Mouse (Mus musculus): ENCODE measurements around the gene Wdfy3.

Gene Wdfy3

DNA sequence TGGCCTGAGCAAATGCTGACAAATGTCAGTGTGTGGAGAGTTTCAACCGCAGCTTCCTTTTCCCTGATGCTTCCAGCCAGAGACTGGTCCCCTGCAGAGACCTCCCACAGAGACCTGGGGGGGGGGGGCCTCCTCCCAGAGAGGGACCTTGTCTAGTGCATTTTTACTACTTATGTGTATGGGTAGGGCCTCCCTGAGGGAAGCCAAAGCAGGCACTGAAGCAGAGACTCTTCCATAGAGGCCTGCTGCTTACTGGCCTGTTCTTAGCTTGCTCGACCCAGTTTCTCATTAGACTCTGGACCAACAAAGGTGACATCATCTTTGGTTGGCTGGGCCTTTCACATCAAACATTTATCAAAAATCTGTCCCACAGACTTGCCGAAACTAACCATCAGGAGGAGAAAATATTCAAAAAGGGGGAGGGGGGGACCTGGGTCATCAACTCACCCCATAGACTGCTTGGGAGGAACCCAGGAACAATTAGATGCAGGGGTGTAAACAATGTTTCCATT is 14.5 kb downstream of the Wdfy3 start:
- peak; percentile 55 for DNase-seq (ENCODE audit: low spot score)

DNA sequence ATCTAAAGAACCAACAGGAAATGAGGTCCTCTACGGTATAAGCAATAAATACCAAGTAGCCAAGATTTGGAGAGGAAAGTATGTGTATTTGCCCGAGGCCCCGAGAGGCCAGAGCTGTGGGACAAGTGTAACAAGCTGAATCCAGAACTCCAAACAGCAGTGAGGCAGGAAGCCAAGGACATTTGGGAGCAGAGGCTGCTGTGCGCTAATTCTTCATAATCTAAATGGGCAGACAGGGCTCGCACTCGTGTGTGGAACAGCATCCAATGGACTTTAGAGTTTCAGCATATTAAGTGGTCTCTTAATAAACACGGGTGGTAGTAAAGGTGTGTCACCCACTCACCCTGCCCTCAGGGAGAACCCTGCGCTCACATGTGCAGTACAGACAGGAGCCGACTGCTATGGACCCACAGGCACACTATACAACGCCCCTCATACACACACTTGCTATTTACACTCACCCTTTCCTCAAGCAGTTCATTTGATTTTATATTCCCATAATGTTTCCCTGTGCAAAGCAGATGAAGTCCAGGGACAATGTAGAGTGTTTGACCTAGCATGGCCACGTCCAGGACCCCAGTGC is 15.1 kb downstream of the Wdfy3 start:
- DNase-seq (ENCODE audit: low spot score): peak; percentile 91

DNA sequence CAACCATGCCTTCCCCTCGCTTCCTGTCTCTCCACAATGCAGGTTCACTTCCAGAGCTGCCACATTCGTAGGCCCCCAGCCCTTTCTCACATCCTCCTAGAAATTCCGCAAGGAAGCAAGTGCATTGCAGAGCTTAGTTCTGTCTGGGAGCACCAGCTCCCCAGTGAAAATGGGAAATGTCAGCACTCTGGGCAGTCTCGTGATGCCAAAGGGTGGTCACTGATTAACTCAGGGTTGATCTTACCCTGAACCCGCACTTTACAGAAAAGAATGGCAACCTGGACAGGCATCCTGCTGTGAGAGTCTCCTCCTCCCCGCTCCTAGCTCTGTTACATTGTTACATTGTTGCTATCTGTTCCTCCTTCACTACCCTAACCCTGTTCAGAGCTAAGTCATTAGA is 16.8 kb downstream of the Wdfy3 start:
- no peak for DNase-seq (ENCODE audit: low spot score)

DNA sequence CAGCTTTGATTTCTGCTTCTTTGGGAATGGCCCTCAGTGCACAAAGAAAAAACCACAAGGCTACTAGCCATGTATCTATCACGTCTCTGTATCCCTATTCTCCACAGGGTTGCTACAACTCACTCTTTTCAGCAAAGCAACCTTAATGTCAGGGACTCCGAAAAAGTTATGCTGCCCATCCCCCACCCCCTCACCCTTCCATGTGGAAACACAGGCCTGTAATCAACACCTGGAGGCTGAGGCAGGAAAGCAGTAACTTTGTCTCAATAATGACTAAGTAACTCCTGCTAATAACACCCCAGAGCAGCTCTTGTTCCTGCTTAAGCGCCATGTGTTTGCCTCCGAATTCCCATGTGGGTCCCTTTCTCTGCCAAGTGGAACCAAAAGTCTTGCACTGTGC is 17.3 kb downstream of the Wdfy3 start:
- DNase-seq (ENCODE audit: low spot score): peak; percentile 31

DNA sequence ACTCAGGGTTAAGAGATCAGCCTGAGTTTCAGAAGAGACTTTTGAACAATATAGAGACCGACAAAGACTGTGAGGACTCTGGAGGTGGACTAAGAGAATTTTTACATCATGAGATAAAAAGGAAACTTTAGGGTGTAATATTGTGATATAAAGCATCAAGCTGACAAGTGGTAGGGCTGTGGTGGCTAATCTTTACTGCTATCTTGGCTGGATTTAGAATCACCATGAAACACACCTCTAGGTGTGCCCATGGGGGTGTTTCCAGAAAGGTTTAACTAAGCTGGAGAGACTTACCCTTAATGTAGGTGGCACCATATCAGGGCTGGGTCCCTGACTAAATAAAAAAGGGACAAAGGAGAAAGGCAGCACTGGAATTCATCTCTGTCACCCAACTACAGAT is 19.0 kb downstream of the Wdfy3 start:
- no peak for DNase-seq (ENCODE audit: low spot score)

DNA sequence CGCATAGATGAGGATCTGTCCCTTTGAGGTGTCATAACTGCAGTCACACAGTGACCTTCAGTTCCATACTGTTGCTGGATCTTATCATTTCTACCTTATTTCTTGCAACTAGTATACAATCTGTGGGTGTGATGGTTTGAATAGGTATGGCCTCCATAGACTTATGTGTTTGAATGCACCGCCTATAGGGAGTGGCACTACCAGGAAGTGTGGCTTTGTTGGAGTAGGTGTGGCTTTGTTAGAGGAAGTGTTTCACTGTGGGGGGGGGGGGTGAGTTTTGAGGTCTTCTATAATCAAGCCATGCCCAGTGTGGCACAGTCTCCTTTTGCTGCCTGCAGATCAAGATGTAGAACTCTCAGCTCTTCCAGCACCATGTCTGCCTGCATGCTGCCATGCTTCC is 21.3 kb downstream of the Wdfy3 start:
- no peak for DNase-seq (ENCODE audit: low spot score)

DNA sequence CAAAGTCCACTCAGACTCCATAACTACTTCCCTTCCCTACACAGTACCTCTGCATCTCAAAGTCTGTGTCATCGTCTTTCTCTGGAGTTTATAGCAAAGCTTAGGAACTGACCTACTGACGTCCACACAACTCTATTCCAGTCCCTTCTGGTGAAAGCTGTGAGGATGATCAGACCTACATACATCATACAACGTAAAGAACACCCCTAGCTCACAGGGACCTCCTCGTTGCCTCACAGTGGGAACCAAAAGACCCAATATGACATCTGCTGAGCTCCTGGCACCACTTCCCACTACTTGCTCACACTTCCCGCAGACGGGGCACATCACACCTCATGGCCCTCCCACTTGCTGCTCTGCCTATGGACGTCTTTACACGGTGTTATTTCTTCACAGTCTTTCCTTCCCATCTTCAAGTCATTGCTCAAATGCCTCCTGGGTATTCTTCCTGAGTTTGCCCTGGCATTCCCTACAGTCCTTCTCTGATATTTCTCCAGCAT is 23.1 kb downstream of the Wdfy3 start:
- DNase-seq (ENCODE audit: low spot score): no peak

DNA sequence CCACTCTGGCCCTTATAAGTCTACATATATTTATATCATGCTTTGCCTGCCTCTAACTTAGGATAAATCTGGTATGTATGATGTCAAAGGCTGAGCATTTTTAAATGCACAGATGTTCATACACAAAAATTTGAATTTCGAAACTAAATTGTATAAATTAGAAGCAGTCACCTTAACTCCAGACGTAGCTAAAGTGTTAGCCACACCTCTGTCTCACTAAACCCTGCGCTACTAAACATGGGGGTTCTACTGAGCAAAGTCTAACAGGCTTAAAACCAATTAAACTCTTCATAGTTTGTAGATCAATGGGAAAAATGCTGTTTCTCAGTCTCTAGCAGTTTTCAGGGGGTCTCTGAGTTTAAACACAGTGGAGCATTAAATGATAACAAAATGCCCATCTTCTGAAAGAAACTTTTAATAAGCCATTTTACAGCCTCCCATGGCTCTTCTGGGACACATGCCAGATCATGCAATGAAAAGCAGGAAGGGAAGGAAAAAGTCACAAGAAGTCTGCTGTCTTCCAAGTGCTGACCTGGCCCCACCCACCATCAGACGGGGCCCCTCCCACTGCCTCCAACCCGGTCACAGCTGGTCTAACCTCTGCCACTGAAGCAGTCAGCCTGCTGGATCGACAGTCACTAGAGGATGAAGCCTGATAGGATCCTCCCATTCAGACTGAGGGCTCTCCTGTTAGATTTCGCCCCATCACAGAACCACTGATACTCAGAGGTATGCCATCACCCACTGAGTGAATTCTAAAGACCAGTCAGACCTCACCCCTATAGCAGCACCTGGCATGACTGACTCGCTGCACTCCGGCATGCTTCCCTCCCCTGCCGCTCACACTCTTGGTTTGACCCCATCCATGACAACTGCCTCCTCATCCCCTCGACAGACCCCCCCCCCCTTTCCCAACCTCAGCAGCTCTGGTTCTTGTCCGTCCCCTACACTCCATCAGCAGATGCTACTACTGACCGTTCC is 23.8 kb downstream of the Wdfy3 start:
- peak; percentile 71 for DNase-seq (ENCODE audit: low spot score)

DNA sequence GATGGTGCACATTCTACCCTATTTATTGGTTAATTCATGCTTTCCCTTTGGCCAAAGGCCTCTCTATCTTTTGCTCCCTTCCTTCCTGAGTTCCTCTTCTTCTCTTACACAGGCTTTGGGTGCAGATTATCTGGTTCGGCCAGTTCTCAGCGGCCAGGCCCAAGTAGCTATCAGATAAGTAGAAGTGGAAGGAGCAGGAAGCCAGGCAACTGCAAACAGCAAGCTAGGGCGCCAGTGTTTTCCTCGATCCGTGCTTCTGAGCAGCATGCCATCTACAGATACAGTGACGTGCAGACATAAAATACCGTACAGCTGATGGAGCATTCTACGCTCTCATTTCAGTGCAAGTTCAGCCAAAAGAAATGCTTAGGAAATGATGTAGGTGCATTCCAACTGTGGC is 24.5 kb downstream of the Wdfy3 start:
- no peak for DNase-seq (ENCODE audit: low spot score)

DNA sequence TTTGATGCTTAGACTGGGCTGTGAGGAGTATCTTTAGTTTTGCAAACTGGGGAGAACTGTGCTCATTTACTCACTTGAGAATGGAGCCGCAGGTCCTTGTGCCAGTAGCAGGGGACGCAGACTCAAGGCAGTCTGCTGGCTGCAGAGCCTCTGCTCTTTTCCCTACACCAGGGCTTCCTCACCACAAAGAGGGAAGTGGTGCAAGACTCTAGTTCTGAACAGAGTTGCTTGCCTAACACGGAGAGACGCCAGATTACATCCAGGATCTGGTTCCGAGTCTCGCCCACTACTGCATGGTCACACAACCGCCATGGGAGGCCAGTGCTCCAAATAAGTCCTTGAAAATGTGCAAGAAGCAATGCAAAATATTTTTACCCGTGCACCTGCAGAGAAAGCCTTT is 36.4 kb downstream of the Wdfy3 start:
- DNase-seq (ENCODE audit: low spot score): no peak

DNA sequence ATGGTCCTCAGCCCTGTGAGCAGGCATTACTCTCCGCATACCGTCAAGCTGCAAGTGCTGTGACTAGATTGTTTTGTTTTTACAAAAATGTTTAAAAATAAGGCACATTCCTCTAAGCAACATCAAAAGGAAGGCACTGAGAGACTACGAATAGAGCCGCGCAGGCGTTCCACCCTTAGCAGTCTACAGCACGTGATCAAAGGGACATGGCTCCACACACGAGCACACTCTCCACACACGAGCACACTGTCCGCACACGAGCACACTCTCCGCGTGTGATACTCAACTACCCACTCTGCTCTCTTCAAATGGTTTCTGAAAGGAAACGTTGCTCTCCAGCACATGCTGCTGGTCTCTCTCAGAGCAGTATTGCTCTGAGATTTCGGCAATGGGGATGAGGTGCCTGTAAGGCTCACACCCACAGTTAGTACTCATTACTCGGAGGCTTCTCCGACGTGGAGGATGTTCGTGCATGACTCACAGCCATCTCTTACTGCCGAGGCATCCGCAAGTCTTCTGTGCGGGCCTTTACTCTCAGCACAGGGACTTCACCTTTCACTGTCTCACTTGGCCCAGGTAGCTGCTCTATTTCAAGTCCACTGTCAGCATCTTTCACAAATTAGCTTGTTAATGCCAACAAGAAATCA is 37.0 kb downstream of the Wdfy3 start:
- DNase-seq (ENCODE audit: low spot score): no peak

DNA sequence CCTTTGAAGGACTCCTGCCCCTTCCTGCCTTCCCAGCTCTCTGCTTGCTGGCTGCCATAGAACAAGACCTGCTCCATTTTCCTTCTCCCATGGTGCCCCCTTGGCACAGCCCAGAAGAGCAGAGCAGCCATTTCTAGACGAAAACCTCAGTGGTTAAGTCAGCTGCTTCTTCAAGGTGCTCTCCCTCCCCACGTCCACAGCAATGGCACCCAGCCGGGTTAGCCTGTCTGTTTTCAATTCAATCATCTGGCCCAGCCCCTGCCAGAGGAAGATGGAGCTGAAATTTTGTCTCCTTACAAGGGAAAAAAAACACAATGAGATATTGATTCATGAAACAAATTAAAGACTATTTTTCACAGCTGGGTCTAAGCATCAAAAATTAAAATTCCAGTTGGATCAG is 37.5 kb downstream of the Wdfy3 start:
- DNase-seq (ENCODE audit: low spot score): no peak

DNA sequence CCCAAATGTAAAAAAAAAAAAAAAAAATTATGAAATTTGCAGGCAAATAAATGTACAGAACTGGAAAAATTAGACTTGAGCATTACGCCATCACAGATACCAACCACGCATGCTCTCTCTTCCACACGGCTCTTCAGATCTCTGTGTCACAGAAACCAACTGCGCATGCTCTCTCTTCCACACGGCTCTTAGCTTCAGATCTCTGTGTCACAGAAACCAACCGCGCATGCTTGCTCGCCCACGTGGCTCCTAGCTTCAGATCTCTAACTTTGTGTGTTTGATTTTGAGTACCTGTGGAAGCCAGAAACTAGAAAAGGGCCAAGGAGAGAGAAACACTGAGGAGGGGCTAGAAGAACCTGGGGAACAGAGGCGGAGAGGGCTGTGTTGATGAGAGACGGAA is 46.3 kb downstream of the Wdfy3 start:
- DNase-seq (ENCODE audit: low spot score): no peak

DNA sequence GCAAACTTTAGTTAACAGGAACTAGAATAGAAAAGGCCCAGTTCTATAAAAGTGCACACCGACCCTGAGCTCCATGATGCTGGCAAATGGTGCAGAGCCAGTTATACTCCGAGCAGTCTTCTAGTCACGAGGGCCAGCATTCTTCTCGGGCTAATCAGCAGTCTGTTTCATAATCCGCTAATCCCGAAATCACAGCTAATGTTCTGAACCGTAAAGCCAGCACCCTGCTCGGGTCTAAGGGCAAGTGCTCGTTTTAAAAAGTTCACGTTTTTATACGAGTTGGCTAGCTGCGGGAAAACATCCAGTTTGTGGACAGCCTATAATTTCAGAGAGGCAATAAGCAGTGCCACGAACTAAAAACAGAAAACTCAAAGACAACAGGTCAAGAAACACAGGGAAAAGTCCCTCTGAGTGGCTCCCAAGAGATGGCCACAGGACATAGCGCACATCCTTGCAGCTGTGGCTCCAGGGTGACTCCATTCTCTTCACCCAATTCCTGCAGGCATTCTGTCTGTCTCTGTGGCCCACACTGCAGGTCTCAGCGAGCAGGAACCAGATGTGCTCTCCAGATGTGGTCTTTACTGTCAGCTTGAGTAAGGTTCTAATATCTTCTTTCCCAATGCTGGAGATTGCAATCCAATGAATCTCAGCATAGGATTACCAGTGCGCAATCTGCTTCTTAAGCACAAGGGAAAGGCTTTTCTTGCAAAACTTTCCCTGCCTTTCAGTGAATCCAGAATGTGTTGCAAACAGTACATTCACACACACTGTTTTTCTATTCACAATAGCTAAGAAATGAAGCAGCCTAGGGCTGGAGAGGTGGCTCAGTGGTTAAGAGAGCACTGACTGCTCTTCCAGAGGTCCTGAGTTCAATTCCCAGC is 47.5 kb downstream of the Wdfy3 start:
- no peak for DNase-seq (ENCODE audit: low spot score)

DNA sequence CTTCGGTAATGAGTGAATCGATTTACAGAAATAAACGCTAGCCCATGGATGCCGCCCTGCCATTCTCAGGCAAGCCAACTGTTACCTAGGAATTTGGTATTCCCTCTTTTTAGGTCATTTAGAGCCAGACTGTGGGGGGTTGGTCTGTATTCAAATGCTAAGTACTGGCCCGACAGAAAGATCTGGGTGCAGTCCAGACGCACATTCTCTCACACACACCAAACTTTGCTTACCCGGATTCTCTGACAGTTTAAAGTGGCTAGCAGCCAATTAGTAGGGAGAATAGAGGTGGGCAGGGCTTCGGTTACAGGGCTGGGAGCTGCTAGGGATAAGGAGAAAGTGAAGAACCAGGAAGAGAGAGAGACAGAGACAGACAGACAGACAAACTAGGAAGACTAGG is 55.5 kb downstream of the Wdfy3 start:
- no peak for DNase-seq (ENCODE audit: low spot score)

DNA sequence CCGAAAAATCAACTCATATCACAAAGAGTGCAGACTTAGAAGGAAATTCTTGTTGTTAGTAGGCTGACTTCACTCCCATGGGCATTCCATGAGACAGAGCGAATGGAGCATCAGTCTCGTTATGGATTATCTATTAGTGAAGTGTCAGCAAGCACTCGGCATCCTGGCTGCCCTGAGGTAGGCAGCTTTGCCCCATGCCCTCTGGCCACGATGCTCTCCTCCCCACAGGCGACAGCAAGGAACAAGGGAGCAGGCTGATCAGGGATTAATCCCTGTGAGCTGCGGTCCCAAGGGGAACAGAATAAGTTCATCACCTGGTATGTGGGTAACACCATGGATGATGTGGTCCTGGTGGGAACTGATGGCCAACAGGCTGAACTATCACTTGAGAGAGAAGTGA is 55.9 kb downstream of the Wdfy3 start:
- DNase-seq (ENCODE audit: low spot score): no peak

DNA sequence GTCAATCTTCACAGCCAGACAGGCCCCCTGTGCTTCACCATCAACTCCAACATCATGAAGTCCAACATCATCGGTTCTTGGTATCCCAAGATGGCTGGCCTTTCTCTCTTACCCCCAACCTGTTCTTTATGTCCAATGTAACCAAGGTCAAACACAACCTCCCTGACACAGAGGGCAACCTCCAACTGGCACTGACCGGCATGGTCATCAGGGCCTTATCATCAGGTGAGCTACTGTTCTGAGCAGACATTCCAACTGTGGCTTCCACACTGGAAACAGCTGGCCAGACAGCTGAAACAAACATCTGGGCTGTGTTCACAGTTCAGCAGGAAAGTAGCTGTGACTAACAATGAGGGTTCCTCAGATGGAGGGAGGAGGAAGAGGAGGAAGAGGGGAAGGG is 58.8 kb downstream of the Wdfy3 start:
- no peak for DNase-seq (ENCODE audit: low spot score)

DNA sequence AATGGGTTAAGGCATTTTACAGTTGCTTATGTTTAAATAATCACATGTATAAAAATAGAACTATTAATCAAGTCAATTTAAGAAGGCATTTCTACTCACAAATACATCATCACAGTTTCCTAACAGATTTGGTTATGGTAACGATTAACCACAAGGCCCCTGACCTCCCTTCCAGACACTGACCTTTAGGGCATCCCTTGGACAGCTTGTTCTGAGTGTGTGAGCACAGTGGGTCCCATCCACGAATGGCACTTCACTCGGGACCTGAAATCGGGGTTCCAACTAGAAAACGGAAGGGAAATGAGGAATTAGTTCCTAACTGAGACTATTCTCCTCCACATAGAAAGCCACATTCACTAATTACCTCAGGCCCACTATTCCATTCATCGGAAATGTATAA is 60.1 kb downstream of the Wdfy3 start:
- DNase-seq (ENCODE audit: low spot score): no peak

DNA sequence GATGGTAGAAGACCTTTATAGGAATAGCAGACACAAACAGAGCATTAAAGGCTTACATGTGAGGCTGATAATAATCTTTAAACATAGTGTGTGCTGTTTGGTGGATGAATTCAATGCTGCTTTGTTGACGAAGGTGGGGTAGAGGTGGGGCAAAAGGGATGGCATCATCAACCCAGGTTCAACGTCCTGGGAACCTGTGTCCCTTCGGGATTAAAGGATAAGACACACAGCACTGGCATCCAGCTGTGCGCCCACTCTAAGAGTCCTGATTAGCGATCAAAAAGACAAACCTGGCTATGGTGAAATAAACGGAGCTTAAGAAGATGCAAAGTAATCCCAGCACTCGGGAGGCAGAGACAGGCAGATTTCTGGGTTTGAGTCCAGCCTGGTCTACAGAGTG is 61.0 kb downstream of the Wdfy3 start:
- DNase-seq (ENCODE audit: low spot score): no peak

DNA sequence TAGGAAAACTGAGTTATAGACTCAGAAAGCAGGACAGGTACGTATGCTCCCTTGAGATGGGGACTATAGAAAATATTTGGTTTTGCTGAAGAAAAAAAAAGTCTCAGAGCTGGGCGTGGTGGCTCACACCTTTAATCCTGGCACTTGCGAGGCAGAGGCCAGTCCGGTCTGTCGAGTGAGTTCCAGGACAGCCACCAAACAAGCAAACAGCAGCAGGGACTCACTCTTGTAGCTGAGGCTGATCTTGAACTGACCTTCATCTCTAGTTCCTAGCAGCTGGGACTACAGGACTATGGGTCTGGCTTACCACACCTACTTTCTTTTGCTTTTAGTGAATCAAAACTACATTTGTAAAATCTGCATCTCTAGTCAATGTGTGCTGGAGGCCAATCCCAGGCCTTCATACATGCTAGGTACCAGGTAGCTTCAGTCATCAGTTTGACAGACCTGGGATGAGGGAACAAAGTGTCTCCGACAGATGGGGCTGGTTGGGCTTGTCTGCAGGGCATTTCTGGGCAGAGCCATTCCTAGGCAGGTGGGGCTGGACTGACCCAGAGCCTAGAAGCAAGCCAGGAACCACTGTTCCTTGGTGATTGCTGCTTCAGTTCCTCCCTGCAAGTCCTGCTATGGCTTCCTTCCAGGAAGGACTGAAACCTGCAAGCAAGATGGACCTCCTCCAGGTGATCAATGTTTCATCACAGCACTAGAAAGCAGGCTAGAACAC is 63.3 kb downstream of the Wdfy3 start:
- DNase-seq (ENCODE audit: low spot score): no peak

DNA sequence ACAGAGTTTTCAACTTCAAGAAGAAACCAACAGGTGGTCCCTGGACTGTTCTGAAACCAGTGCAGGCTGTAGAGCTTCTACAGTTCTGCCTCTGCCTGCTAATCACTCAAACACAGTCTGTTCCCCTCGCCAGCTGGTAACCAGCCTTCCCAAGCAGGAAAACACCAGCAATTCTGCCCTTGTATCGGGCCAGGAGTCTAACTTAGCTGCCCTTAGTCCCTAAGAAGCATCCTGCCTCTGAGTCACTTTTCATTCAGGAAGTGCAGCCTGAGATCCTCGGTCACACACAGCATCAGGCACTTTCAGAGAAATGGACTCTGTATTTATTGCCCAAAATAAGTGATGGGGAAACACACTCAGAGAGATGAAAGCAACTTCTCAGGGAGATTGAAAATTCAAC is 66.3 kb downstream of the Wdfy3 start:
- no peak for DNase-seq (ENCODE audit: low spot score)

Data from adipocyte (in vitro differentiated cells).